Mouse (Mus musculus) forebrain, embryonic 13.5 days (tissue): Measurements from ENCODE around the gene Fam149a. TPM values are rescaled to one million over a fixed set of nuclear protein-coding genes. Genes with fewer than 3 reads are reported as not detected.

ENCODE experiments used
- polyA plus RNA-seq: library from polyadenylated mRNA; unstranded; fragments of >200 nt; fragmentation: Nextera tagmentation; extraction: Ambion mirVana; gene quantifications from 2 replicates; pipeline ENCODE4 v1.2.1, GENCODE M21; 2015

The Fam149a gene
- polyA plus RNA-seq, 1 experiment from 2014 or later, result 3.4 TPM

Other genes starting within 250 kb of the Fam149a start
- gene F11, start 120.3 kb downstream of the Fam149a start, polyA plus RNA-seq, result not detected in 2 replicates
- not detected in 2 replicates for gene Klkb1, start 87.4 kb downstream of the Fam149a start, polyA plus RNA-seq
- gene Gm45753, start 73.8 kb downstream of the Fam149a start, polyA plus RNA-seq, result not detected in 2 replicates
- gene Cyp4v3, start 49.1 kb downstream of the Fam149a start, polyA plus RNA-seq, result 0.49 and 0.72 TPM in 2 replicates
- gene Tlr3, start 28.8 kb upstream of the Fam149a start, polyA plus RNA-seq, result 0.87 and 1.3 TPM in 2 replicates
- gene Sorbs2, start 125.5 kb upstream of the Fam149a start, polyA plus RNA-seq, result 101 and 107 TPM in 2 replicates